Mouse (Mus musculus): Measurements from ENCODE around the gene Gpat2. TPM values are rescaled to one million over a fixed set of nuclear protein-coding genes. Genes with fewer than 3 reads are reported as not detected.
A peak's percentile ranks its signal among the peaks of the same experiment; 100 is the strongest.

The Gpat2 gene
- total RNA-seq, 2 experiments from 2014 or later, result not detected

DNA sequence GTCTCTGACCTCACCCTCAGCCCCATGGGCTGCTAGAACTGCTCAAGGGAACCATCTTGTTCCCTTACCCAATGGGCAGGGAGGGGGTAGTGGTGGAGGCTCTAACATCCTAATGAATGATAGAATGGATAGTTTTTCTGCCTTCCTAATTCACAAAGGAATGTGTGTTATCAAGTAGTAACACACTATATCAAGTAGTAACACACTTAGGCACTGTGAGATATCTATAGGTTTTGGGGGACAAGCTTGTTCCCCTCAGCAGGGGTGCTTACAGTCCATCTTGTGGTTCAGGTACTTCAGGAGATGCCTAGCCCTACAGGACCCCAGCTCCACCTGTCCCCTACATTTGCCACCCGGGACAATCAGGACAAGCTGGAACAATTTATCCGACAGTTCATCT is 10.6 kb downstream of the Gpat2 start:
- no peak for ATAC-seq (replicated peaks; ENCODE audit: poor library complexity, severe bottlenecking)

DNA sequence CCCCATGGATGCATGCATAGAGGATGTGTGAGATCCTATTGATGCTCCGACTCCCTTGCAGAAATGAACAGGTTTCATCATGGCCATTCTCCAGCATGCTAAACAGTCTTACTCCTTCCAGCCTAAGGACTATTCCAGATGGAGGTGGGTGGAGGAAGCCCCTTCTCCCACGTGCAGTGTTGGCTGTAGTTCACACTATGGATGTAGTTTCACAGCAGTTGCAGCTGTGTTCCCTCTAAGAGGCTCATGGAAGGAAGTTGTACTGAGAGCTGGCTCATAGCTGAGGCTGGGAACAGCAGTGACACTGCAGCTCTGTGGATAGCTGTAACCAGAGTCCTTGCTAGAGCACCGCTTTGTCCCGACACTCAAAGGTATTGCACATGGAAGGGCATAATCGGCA is 12.7 kb downstream of the Gpat2 start:
- ATAC-seq (replicated peaks; ENCODE audit: poor library complexity, severe bottlenecking), result no peak

DNA sequence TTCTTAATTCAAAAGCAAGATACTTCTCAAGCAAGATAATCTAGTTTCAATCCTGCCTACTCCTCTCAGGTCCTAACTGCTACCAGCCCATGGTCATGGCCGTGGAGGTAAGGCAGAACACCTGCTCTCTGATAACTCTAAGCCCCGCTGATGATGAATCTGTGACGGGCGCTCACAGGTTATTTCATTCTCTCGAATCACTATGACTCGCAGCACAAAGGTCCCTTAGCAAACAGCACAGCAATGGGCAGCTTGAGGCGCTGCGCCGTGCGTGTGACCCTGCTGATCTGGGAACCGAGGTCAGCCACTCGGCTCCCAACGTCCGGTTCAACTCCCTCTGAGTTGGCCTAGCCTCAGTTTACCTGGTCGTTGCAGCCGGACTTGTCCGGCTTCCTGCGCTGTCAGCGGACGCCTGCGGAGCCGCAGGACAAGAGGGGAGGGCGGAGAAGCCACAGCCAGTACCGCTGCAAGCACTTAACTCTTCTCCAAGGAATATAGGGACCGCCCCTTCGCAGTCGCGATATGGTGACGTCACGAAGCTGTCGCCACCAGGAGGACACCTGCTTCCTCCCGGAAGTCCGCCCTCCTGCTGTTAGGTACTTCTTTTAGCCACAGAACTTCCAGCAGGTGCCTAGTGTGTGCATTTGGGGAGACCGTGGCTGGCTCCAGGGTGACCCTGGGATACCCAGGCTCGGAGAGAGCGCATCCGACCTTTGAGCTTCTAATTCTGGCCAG is 19.2 kb downstream of the Gpat2 start, which contains the start of gene Fahd2a:
TSS of gene Fahd2a (minus strand) at position 511 of the 735 bp plus-strand sequence.
- ATAC-seq (replicated peaks; ENCODE audit: poor library complexity, severe bottlenecking), result peak; percentile 98

DNA sequence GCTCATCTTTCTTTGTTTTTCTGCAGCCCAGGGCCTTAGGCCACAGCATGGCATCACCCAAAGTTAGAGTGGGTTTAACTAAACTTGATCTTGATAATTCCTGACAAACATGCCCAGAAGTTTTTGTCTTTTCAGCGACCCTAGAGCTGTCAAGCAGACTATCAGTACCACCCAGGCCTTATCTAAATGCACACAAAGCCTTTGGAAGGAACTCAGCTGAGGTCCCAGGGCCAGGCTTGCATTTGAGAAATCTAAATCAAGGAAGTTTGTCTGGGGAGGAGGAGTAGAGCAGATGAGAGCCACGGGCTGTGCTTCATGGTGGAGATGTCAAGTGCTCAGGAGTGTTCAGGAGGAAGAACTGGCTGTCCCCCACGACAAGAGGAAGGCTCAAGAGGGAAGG is 21.8 kb downstream of the Gpat2 start:
- ATAC-seq (replicated peaks; ENCODE audit: poor library complexity, severe bottlenecking), result no peak

DNA sequence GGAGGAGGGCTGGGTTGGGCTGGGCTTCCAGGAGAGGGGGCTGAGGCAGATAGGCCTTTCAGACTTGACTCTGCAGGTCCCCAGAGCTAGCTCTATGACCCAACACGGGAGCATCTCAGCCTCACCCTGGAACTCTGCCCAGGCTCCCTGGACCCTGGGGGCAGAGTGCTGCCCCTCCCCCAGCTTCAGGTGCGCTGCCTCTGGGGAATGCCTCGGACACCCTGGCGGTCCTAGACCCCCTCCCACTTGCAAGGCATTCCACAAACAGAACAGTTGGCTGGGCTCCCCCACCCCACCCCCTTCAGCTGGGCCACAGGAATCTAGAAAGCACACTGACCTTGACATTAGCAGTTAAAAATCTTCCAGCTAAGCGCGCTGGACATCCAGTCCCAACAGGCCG is 24.7 kb downstream of the Gpat2 start:
- no peak for ATAC-seq (replicated peaks; ENCODE audit: poor library complexity, severe bottlenecking)

DNA sequence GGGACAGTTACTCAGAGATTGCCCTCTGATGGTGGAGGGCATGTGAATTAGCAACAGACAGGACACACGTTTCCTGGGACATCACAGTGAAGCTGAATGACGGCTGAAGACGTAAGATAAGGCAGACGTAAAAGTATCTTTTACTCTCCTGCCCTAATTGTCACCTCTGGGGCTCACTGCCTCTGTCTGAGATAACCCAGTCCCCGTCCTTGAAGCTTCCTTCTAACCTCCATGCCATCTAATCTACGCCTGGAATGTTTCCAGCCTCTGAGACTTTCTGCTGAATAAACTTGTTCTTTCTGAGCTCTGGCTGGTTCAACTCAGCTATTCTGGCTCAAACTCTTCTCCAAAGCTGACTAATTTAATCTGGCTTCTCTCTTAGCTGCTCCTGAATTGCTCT is 26.7 kb downstream of the Gpat2 start:
- no peak for ATAC-seq (replicated peaks; ENCODE audit: poor library complexity, severe bottlenecking)

- peak; percentile 29 for ATAC-seq (replicated peaks; ENCODE audit: poor library complexity, severe bottlenecking)
Measured at GRCm38 (mm10) chr2:127453141-127453540, 28.1 kb downstream of the Gpat2 start.

- peak; percentile 77 for ATAC-seq (replicated peaks; ENCODE audit: poor library complexity, severe bottlenecking)
Measured at GRCm38 (mm10) chr2:127453764-127454163, 28.8 kb downstream of the Gpat2 start.

DNA sequence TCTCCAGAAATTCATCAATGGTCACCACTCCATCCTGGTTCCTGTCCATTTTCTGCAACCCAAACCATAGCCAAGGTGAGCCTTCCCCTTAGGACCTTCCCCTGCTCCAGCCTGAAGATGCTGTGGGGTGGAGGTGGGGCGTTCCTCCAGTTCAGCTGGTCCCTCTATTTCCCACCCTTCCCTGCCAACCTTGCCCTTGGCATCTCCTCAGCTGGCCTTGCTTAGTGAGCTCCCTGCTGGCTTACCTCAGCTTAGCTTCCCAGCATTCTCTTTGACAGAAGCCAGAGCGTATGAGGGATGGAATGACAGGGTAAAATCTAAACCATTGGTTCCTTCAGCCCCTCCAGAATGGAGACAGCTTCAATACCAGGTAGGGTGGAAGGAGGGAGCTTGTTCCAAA is 34.3 kb downstream of the Gpat2 start:
- no peak for ATAC-seq (replicated peaks; ENCODE audit: poor library complexity, severe bottlenecking)

GRCm38 (mm10) chr2:127461351-127461750 is 36.4 kb downstream of the Gpat2 start:
- no peak for ATAC-seq (replicated peaks; ENCODE audit: poor library complexity, severe bottlenecking)

GRCm38 (mm10) chr2:127462314-127462713 is 37.3 kb downstream of the Gpat2 start:
- peak; percentile 93 for ATAC-seq (replicated peaks; ENCODE audit: poor library complexity, severe bottlenecking)

DNA sequence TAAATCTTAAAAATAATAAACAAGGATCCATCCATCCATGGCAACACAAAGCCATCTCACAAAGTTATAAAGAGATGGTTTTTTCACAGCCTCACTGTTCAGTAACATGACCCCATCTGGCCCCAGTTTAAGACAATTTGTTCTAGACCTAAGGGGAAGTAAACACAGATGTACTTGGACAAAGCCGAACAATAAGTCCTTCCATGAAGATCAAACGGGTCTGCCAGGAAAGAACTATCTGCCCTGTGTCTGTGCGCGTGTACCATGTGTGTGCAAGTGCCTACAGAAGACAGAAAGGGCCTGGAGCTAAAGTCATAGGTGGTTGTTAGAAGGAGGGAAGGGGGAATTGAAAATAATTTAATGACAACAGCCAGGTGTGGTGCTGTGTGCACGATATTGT is 45.2 kb downstream of the Gpat2 start:
- ATAC-seq (replicated peaks; ENCODE audit: poor library complexity, severe bottlenecking), result no peak

DNA sequence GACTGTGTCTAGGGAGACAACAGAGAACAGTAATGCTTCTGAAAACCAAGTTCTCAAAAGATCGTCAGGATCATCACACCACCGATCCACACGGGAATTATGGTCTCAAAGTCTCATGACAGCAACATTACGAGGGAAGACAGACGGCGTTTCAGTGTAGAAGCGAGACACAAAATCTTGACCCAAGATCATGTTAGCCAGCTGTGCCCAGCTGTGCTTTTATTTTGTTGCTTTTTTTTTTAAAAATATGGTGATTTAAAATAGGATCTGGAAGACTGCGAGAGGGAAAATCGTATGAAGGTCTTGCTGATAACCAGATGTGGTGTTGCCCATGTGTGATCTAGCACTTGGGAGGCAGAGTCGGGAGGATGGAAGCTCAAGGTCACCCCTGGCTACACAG is 45.7 kb downstream of the Gpat2 start:
- no peak for ATAC-seq (replicated peaks; ENCODE audit: poor library complexity, severe bottlenecking)

GRCm38 (mm10) chr2:127471281-127471680 is 46.3 kb downstream of the Gpat2 start:
- ATAC-seq (replicated peaks; ENCODE audit: poor library complexity, severe bottlenecking), result no peak

GRCm38 (mm10) chr2:127472279-127472678 is 47.3 kb downstream of the Gpat2 start:
- no peak for ATAC-seq (replicated peaks; ENCODE audit: poor library complexity, severe bottlenecking)

GRCm38 (mm10) chr2:127479210-127479609 is 54.2 kb downstream of the Gpat2 start:
- no peak for ATAC-seq (replicated peaks; ENCODE audit: poor library complexity, severe bottlenecking)

GRCm38 (mm10) chr2:127479763-127480162 is 54.8 kb downstream of the Gpat2 start:
- no peak for ATAC-seq (replicated peaks; ENCODE audit: poor library complexity, severe bottlenecking)

- 0 out of 2 replicates have a peak, but pooled peaks have one; percentile 1 for ATAC-seq (replicated peaks; ENCODE audit: poor library complexity, severe bottlenecking)
Measured at GRCm38 (mm10) chr2:127481841-127482532, 57.0 kb downstream of the Gpat2 start.

GRCm38 (mm10) chr2:127482533-127482911 is 57.5 kb downstream of the Gpat2 start:
- ATAC-seq (replicated peaks; ENCODE audit: poor library complexity, severe bottlenecking), result peak; percentile 81

DNA sequence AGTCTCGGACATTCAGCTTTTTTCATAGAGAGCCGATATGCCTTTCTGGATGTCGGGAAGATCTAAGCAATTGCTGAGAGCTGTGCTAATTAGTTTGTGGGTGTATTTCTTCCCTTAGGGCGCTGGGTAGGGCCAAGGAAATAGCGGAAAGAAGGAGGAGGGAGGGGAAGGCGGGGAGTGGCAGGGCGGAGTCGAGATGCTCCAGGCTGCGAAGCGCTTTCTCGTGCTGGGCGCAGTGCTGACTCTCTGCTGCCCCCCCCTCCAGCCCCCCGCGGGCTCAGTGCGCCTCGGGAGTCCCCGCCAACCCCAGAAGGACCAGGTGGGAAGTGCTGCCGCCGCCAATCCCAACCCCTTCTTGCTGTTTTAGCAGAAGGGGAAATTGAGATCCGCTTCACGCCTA is 58.0 kb downstream of the Gpat2 start:
- peak; percentile 25 for ATAC-seq (replicated peaks; ENCODE audit: poor library complexity, severe bottlenecking)

DNA sequence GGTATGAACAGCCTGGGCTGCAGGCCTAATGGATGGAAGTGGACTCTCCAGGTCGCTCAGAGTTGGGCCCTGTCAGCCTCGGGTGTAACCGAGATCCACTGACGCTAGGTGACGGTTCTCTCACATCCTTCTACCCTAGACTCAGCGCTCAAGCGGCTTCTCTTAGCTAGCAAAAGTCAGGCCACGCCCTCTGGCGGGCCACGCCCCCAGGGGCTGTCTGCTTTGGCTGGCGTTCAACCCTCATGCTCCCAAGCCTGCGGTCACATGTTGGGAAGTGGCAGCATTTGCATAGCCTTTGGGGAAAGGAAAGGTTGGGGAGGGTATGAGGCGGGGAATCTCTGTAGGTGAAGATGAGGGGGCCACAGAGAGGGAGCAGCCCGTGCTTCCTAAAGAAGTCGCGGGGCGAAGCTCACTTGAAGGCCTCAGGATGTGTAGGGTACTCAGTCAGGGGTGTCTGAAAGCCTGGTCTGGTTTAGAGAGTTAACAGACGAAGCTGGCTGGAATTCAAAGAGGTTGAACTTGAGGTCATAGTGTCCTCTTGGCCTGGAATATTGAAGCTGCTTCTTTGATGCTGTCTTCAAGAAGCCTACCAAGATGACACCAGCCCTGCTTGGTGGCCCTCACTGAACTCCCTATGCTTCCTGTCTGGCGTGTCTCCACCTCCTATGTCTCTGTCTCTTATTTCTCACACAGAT is 59.6 kb downstream of the Gpat2 start:
- ATAC-seq (replicated peaks; ENCODE audit: poor library complexity, severe bottlenecking), result peak; percentile 45
